Comparison of ENCODE assay signal across 13 mouse cellular contexts in genomic region chr5:131231060-131231459, GRCm38 (mm10).
DNase-seq lines count a peak whose midpoint lies in the region; TF ChIP-seq lines count a peak whose summit lies in the region.
"Had no signal": no experiment of that assay in that cellular context is flagged by ENCODE, and none has a peak within 500 bp of the region (broad histone marks: within the 10 kb centered on the region; RNA-seq: fewer than 3 reads in every experiment).

No protein-coding gene starts in this region.

- TF ChIP-seq CTCF in layer of hippocampus, adult 2 months (conservative IDR thresholded peaks at IDR 0.05), result no peak
- no peak for TF ChIP-seq CTCF in lung, adult 2 months (IDR thresholded peaks at IDR 0.05; ENCODE audit: insufficient read depth, low read length)

- no peak overlapping the region for H3K4me3 ChIP-seq in layer of hippocampus, adult 2 months
- no peak overlapping the region for H3K4me3 ChIP-seq in heart, embryonic 10.5 days
- H3K4me3 ChIP-seq in lung, adult 2 months (replicated peaks; ENCODE audit: extremely low read depth, low read depth, low read length), result no peak overlapping the region
- H3K4me3 ChIP-seq: embryonic facial prominence, embryonic 10.5 days; liver, embryonic 13.5 days; midbrain, embryonic 15.5 days had no signal

- 44% methylated on average over 11 of the region's 11 CpGs for WGBS in heart, embryonic 10.5 days
- WGBS in lung, adult 2 months, result 59% methylated on average over 11 of the region's 11 CpGs

- H3K36me3 ChIP-seq in heart, embryonic 10.5 days, result no peaks in the 10 kb centered on the region
- H3K36me3 ChIP-seq: embryonic facial prominence, embryonic 10.5 days; liver, embryonic 13.5 days; midbrain, embryonic 15.5 days had no signal

- no peak for DNase-seq in layer of hippocampus, adult 2 months (ENCODE audit: low spot score in 2 of 2)
- DNase-seq in layer of hippocampus, adult 9-10 months (ENCODE audit: low spot score), result no peak
- peak; percentile 74 for DNase-seq in cerebellum, adult 9-11 months
- no peak for DNase-seq in heart, embryonic 10.5 days (ENCODE audit: low spot score)
- DNase-seq in skeletal muscle tissue, adult 2 months (ENCODE audit: low read depth, low spot score), result peak; percentile 78
- no peak for DNase-seq in left cerebral cortex, adult 11 months (ENCODE audit: low spot score)
- DNase-seq in lung, adult 18-20 months, result no peak
- no peak for DNase-seq in lung, adult 2 months
- DNase-seq: liver, embryonic 13.5 days had no signal

- 0 out of 2 replicates have a peak overlapping the region, but pooled peaks have one; percentile 28 for H3K27ac ChIP-seq in layer of hippocampus, adult 2 months
- H3K27ac ChIP-seq in heart, embryonic 10.5 days, result peak overlapping the region; percentile 82
- H3K27ac ChIP-seq: embryonic facial prominence, embryonic 10.5 days; liver, embryonic 13.5 days; macrophage; midbrain, embryonic 15.5 days had no signal

- H3K27me3 ChIP-seq in heart, embryonic 10.5 days (ENCODE audit: insufficient read depth, poor library complexity, severe bottlenecking), result no peaks in the 10 kb centered on the region
- H3K27me3 ChIP-seq: liver, embryonic 13.5 days; midbrain, embryonic 15.5 days; Patski had no signal

- no peaks in the 10 kb centered on the region for H3K9me3 ChIP-seq in heart, embryonic 10.5 days
- H3K9me3 ChIP-seq: embryonic facial prominence, embryonic 10.5 days; liver, embryonic 13.5 days; midbrain, embryonic 15.5 days had no signal

- no peak for TF ChIP-seq POLR2A in lung, adult 2 months (IDR thresholded peaks at IDR 0.05; ENCODE audit: borderline replicate concordance, extremely low read depth, low read depth, low read length)

- peaks cover 26% of the 10 kb centered on the region; the same call in 1 of the 2 replicates for H3K4me1 ChIP-seq in heart, embryonic 10.5 days
- H3K4me1 ChIP-seq in lung, adult 2 months (ENCODE audit: control insufficient read depth, insufficient read depth, low read length), result no peaks in the 10 kb centered on the region
- H3K4me1 ChIP-seq: liver, embryonic 13.5 days; midbrain, embryonic 15.5 days had no signal

Comparison
In these comparisons a context has a peak if more than half of its experiments do, and no peak if none do; other contexts are left out.
1. DNase-seq: peak in cerebellum, adult 9-11 months (single experiment) and skeletal muscle tissue, adult 2 months (single experiment); none in layer of hippocampus, adult 2 months (0 of 2), layer of hippocampus, adult 9-10 months (single experiment), heart, embryonic 10.5 days (single experiment), left cerebral cortex, adult 11 months (single experiment), lung, adult 18-20 months (0 of 2) and lung, adult 2 months (single experiment).